Mouse (Mus musculus) cerebellum, adult 8-10 months (tissue): ENCODE measurements around the gene Trip13.

Experiments
- DNase-seq: peaks from one replicate; pipeline ENCODE4 v3.0.0; 2022

Gene Trip13

GRCm38 (mm10) chr13:73886601-73887000 lies 51.0 kb downstream of the Trip13 start:
- no peak for DNase-seq

- no peak for DNase-seq
Measured at GRCm38 (mm10) chr13:73886066-73886465, 51.5 kb downstream of the Trip13 start.

GRCm38 (mm10) chr13:73885656-73886055 lies 51.9 kb downstream of the Trip13 start:
- DNase-seq = no peak

GRCm38 (mm10) chr13:73881347-73881746 lies 56.2 kb downstream of the Trip13 start:
- DNase-seq = no peak

GRCm38 (mm10) chr13:73879824-73880223 lies 57.8 kb downstream of the Trip13 start:
- no peak for DNase-seq

- DNase-seq = no peak
Measured at GRCm38 (mm10) chr13:73872159-73872558, 65.4 kb downstream of the Trip13 start.
